Mouse (Mus musculus) hindbrain, embryonic 11.5 days (tissue): ENCODE data around the gene Efs. TPM values are rescaled to one million over a fixed set of nuclear protein-coding genes. Genes with fewer than 3 reads are reported as not detected.
"Not testable (repeated sequence)": the region's sequence is repeated elsewhere in the genome, so short reads cannot be mapped to it uniquely, and the experiment has no call there.

Source experiments
- ATAC-seq: fragments of 200-750 bp; cut with Nextera tagmentation; 2 replicates; pipeline ENCODE4 v1.8.0; 2017; ENCODE audit warnings: mild to moderate bottlenecking, moderate TSS enrichment, moderate library complexity; ENCODE audit not compliant: low FRiP score
- DNase-seq: peaks from one replicate; pipeline ENCODE4 v3.0.0-alpha.2; 2015; ENCODE audit warnings: low spot score
- H3K27ac ChIP-seq: fragments of 300-500 bp; sonication (generic); 2 replicates; pipeline ENCODE4 v1.5.1; 2014; ENCODE audit warnings: mild to moderate bottlenecking, low read depth, low read length
- H3K27me3 ChIP-seq: fragments of 300-500 bp; sonication (generic); 2 replicates; pipeline ENCODE4 v1.6.1; 2014; ENCODE audit warnings: mild to moderate bottlenecking, low read length, moderate library complexity, mixed read lengths; ENCODE audit not compliant: control insufficient read depth, insufficient read depth
- H3K36me3 ChIP-seq: fragments of 300-500 bp; sonication (generic); 2 replicates; pipeline ENCODE4 v1.6.1; 2014; ENCODE audit warnings: mild to moderate bottlenecking, low read length, moderate library complexity, mixed read lengths; ENCODE audit not compliant: control insufficient read depth, insufficient read depth
- H3K4me1 ChIP-seq: fragments of 300-500 bp; sonication (generic); replicated peaks from 2 replicates; pipeline ENCODE4 v1.6.1; 2014; ENCODE audit warnings: low read length, mixed read lengths; ENCODE audit not compliant: control insufficient read depth, insufficient read depth
- H3K4me2 ChIP-seq: fragments of 300-500 bp; sonication (generic); replicated peaks from 2 replicates; pipeline ENCODE4 v1.6.1; 2014; ENCODE audit warnings: mild to moderate bottlenecking, low read depth, low read length
- H3K4me3 ChIP-seq: fragments of 300-500 bp; sonication (generic); 2 replicates; pipeline ENCODE4 v1.5.1; 2014; ENCODE audit warnings: low read depth, low read length
- H3K9ac ChIP-seq: fragments of 300-500 bp; sonication (generic); 2 replicates; pipeline ENCODE4 v1.6.1; 2014; ENCODE audit warnings: low read depth, low read length
- H3K9me3 ChIP-seq: fragments of 300-500 bp; sonication (generic); 2 replicates; pipeline ENCODE4 v1.6.1; 2016; ENCODE audit warnings: low read length; ENCODE audit not compliant: control insufficient read depth
- WGBS: fragments of 180-500 bp; shearing (Covaris S2); extraction: QIAGEN DNeasy Blood & Tissue Kit; methylation state at CpG from one replicate; pipeline ENCODE4 v1.1.7; 2014; 5-methylcytosine and 5-hydroxymethylcytosine counted together
- polyA plus RNA-seq: library from polyadenylated mRNA; unstranded; fragments of >200 nt; fragmentation: Nextera tagmentation; extraction: Ambion mirVana; gene quantifications from 2 replicates; pipeline ENCODE4 v1.2.1, GENCODE M21; 2014

The Efs gene
- polyA plus RNA-seq, 1 experiment from 2014 or later: 20.7 TPM

GRCm38 (mm10) chr14:54963727-54964126, 37.8 kb upstream of the Efs start:
- no peak for DNase-seq
- Histone ChIP-seq H3K9me3 (no peaks in the 10 kb centered on the region), H3K4me2 (no peak overlapping the region), H3K36me3 (no peaks in the 10 kb centered on the region), H3K27me3 (no peaks in the 10 kb centered on the region), H3K9ac (no peak overlapping the region), H3K27ac (no peak overlapping the region), H3K4me1 (no peaks in the 10 kb centered on the region), H3K4me3 (no peak overlapping the region)
- no peak for ATAC-seq
- WGBS: 92% methylated on average over 11 of the region's 11 CpGs

- ATAC-seq: no peak
- Histone ChIP-seq H3K9me3 (no peaks in the 10 kb centered on the region), H3K4me3 (no peak overlapping the region), H3K27me3 (no peaks in the 10 kb centered on the region), H3K4me2 (no peak overlapping the region), H3K4me1 (no peaks in the 10 kb centered on the region), H3K36me3 (no peaks in the 10 kb centered on the region), H3K27ac (no peak overlapping the region), H3K9ac (no peak overlapping the region)
- WGBS: 87% methylated on average over 7 of the region's 7 CpGs
- no peak for DNase-seq
Measured at GRCm38 (mm10) chr14:54962714-54963113, 36.8 kb upstream of the Efs start.

GRCm38 (mm10) chr14:54961487-54961886, 35.6 kb upstream of the Efs start:
- Histone ChIP-seq H3K27me3 (no peaks in the 10 kb centered on the region), H3K4me1 (no peaks in the 10 kb centered on the region), H3K4me2 (no peak overlapping the region), H3K9ac (no peak overlapping the region), H3K9me3 (no peaks in the 10 kb centered on the region), H3K27ac (no peak overlapping the region), H3K36me3 (no peaks in the 10 kb centered on the region), H3K4me3 (no peak overlapping the region)
- DNase-seq (no peak), ATAC-seq (no peak)
- 80% methylated on average over 5 of the region's 5 CpGs for WGBS

GRCm38 (mm10) chr14:54960769-54961168, 34.8 kb upstream of the Efs start:
- Histone ChIP-seq H3K4me2 (no peak overlapping the region), H3K4me1 (no peaks in the 10 kb centered on the region), H3K9ac (no peak overlapping the region), H3K27me3 (no peaks in the 10 kb centered on the region), H3K4me3 (no peak overlapping the region), H3K36me3 (no peaks in the 10 kb centered on the region), H3K9me3 (no peaks in the 10 kb centered on the region), H3K27ac (no peak overlapping the region)
- ATAC-seq (no peak), DNase-seq (no peak)
- WGBS: 76% methylated on average over 10 of the region's 10 CpGs

GRCm38 (mm10) chr14:54959853-54960613, 34.1 kb upstream of the Efs start:
- WGBS: 97% methylated on average over 12 of the region's 12 CpGs
- not testable (repeated sequence) for H3K9ac ChIP-seq, H3K4me2 ChIP-seq, H3K9me3 ChIP-seq, H3K36me3 ChIP-seq, ATAC-seq, DNase-seq, H3K4me3 ChIP-seq, H3K4me1 ChIP-seq, H3K27me3 ChIP-seq, H3K27ac ChIP-seq

- Histone ChIP-seq H3K36me3 (no peaks in the 10 kb centered on the region), H3K4me3 (no peak overlapping the region), H3K9me3 (no peaks in the 10 kb centered on the region), H3K27me3 (no peaks in the 10 kb centered on the region), H3K4me2 (no peak overlapping the region), H3K4me1 (no peaks in the 10 kb centered on the region), H3K27ac (no peak overlapping the region), H3K9ac (no peak overlapping the region)
- 89% methylated on average over 3 of the region's 3 CpGs for WGBS
- DNase-seq (no peak), ATAC-seq (no peak)
Measured at GRCm38 (mm10) chr14:54959197-54959596, 33.3 kb upstream of the Efs start.

GRCm38 (mm10) chr14:54958503-54958902, 32.6 kb upstream of the Efs start:
- Histone ChIP-seq H3K36me3 (no peaks in the 10 kb centered on the region), H3K4me1 (no peaks in the 10 kb centered on the region), H3K4me2 (no peak overlapping the region), H3K27ac (no peak overlapping the region), H3K4me3 (no peak overlapping the region), H3K9me3 (no peaks in the 10 kb centered on the region), H3K27me3 (no peaks in the 10 kb centered on the region), H3K9ac (no peak overlapping the region)
- no peak for ATAC-seq
- WGBS: 87% methylated on average over 4 of the region's 4 CpGs
- no peak for DNase-seq

- whole genome bisulfite sequencing: 84% methylated on average over 9 of the region's 9 CpGs
- Histone ChIP-seq H3K9ac (no peak overlapping the region), H3K27ac (no peak overlapping the region), H3K4me1 (no peaks in the 10 kb centered on the region), H3K4me3 (no peak overlapping the region), H3K9me3 (no peaks in the 10 kb centered on the region), H3K27me3 (no peaks in the 10 kb centered on the region), H3K36me3 (no peaks in the 10 kb centered on the region), H3K4me2 (no peak overlapping the region)
- DNase-seq: no peak
- ATAC-seq: no peak
Measured at GRCm38 (mm10) chr14:54956533-54956932, 30.6 kb upstream of the Efs start.

GRCm38 (mm10) chr14:54955481-54955880, 29.6 kb upstream of the Efs start:
- DNase-seq: no peak
- no peak overlapping the region for H3K4me2 ChIP-seq
- H3K9ac ChIP-seq: no peak overlapping the region
- H3K4me1 ChIP-seq: no peaks in the 10 kb centered on the region
- H3K27ac ChIP-seq: no peak overlapping the region
- H3K36me3 ChIP-seq: no peaks in the 10 kb centered on the region
- no peaks in the 10 kb centered on the region for H3K9me3 ChIP-seq
- no peak for ATAC-seq
- H3K27me3 ChIP-seq: no peaks in the 10 kb centered on the region
- WGBS: 90% methylated on average over 3 of the region's 3 CpGs
- no peak overlapping the region for H3K4me3 ChIP-seq
